Mouse (Mus musculus) mouse trophoblast stem cell (cell line): Measurements from ENCODE around the gene Tmem19.

Source experiments
- in situ Hi-C, 2 experiments: fragments of 300-500 bp; cut with MseI, MboI; formaldehyde crosslinking; loops; 2 replicates in 1 of 2; 3 replicates in 1 of 2; pipeline ENCODE4 v1.15.1; 2025

Tmem19 gene

DNA sequence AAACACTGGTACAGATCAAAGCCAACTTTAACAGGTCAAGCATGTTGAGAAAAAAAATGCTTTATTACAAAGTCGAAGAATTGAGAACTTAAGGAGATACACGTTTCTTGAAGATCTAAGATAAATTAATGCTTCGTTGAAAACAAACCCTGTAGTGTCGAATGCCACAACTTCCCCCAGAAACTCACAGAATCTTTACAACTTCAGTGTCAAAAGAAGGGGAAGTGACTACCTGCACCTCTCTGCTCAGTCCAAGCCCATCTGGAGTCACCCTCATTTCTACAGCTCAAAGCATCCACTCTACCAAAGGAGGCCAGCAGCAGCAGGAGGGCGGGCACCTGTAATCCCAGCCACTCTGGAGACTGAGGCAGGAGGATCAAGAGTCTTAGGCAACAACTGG is 50.1 kb downstream of the Tmem19 start:
- in situ Hi-C loops, result no loop called here

GRCm38 (mm10) chr10:115311263-115311965 is 50.9 kb downstream of the Tmem19 start:
- in situ Hi-C loops, result no loop called here

GRCm38 (mm10) chr10:115309191-115309590 is 53.1 kb downstream of the Tmem19 start:
- in situ Hi-C loops, result no loop called here

DNA sequence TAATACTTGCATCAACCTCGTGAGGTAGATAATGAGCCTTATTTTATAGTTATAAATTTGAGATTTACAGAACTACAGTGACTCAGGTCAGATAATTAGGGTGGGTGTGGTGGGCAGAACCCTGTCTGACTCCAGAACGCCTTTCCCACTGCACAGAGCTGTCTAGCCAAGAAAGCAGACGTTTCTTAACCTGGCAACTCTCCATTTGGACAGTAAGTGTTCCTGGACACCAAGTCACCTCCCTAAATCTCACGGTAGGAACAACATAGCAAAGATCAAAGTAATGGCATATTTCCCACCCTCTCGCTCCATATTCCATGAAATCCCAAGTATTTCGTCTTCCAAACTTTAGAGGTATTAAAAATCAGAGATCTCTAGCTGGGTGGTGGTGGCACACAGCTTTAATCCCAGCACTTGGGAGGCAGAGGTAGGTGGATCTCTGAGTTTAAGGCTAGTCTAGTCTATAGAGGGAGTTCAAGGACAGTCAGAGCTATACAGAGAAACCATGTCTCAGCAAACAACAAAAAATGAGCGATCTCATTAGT is 54.9 kb downstream of the Tmem19 start:
- in situ Hi-C loops, result no loop called here

GRCm38 (mm10) chr10:115298683-115299082 is 63.6 kb downstream of the Tmem19 start:
- in situ Hi-C loops, result no loop called here

- in situ Hi-C loops, result no loop called here
Measured at GRCm38 (mm10) chr10:115297582-115297981, 64.7 kb downstream of the Tmem19 start.

- in situ Hi-C loops, result no loop called here
Measured at GRCm38 (mm10) chr10:115296401-115296935, 65.8 kb downstream of the Tmem19 start.

DNA sequence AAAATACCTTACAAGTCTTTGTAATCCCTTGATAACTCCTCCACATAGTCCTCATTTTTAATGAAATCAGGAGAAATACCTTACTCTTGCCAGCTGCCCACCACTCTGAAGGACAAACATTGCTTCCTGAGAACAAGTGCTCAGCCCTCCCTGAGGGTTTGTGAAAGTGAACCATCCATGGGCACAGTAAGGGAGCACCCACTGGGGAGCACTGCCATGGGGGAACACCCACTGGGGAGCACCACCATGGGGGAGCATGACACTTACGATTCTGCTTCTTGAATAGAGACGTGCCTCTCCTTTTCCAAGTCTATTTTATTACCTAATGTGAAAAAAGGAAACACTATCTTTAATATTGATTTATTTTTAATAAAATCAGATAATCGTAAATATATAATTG is 67.1 kb downstream of the Tmem19 start:
- in situ Hi-C loops, result no loop called here

GRCm38 (mm10) chr10:115294715-115295114 is 67.6 kb downstream of the Tmem19 start:
- in situ Hi-C loops, result no loop called here

GRCm38 (mm10) chr10:115293946-115294345 is 68.4 kb downstream of the Tmem19 start:
- in situ Hi-C loops, result no loop called here

- in situ Hi-C loops, result no loop called here
Measured at GRCm38 (mm10) chr10:115290671-115291070, 71.6 kb downstream of the Tmem19 start.
